Comparison of ENCODE assay signal across 21 mouse cellular contexts in the genomic region with DNA sequence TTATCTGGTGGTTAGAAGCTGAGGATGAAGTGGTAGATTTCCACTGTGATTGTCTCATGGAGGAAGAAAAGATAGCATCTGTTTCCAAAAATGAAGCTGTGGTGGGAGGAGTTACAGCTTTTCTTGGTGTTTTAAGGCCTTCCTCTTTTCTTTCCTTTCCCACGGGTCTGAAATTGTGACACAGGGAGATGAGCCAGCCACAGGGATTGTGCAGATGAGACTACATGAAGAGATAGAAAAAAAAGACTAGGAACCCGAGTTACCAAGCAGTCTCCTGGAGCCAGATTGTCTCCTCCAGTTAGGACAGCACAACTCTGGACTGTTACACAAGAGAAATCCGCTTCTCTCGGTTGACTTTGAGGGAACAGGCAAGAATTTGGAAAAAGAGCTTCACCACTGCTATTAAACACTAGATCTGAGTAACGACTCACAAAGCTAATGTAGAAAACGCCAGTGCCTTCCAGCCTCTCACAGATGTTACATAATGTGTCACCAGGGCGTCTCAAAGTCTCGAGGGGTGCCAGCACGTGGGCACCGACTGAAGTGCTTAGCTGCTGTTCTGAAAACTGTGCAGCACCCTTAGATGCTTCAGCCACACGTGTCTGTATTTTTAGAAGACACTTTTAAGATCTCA. TPM values are rescaled to one million over a fixed set of nuclear protein-coding genes. Genes with fewer than 3 reads are reported as not detected.
DNase-seq lines count a peak whose midpoint lies in the region; TF ChIP-seq lines count a peak whose summit lies in the region.
"Had no signal": no experiment of that assay in that cellular context is flagged by ENCODE, and none has a peak within 500 bp of the region (broad histone marks: within the 10 kb centered on the region; RNA-seq: fewer than 3 reads in every experiment).

No protein-coding gene starts in this region.

- TF ChIP-seq CTCF in cortical plate, adult 2 months (IDR thresholded peaks at IDR 0.05; ENCODE audit: extremely low read depth, insufficient read depth, low read length) = no peak
- no peak for TF ChIP-seq CTCF in olfactory bulb, adult 2 months (IDR thresholded peaks at IDR 0.05; ENCODE audit: insufficient read depth, low read depth, low read length)

- peak; percentile 33 for DNase-seq in cerebellum, adult 9-11 months
- DNase-seq in cerebellum, postnatal 36 days = no peak
- DNase-seq in left cerebral cortex, adult 18-20 months (ENCODE audit: low spot score in 2 of 2) = peak; percentile 42 to 69
- no peak for DNase-seq in left cerebral cortex, postnatal 10 days (ENCODE audit: extremely low spot score in 1 of 2, low spot score in 2 of 2)
- no peak for DNase-seq in kidney, postnatal 14 days
- no peak for DNase-seq in urinary bladder, postnatal 36 days (ENCODE audit: low spot score in 2 of 2)
- DNase-seq: adrenal gland, postnatal 25 days; heart, postnatal 10 days; kidney, adult 2 months; kidney, postnatal 36 days; liver, embryonic 13.5 days; thymus, adult 2 months had no signal

- intact Hi-C loops in left cerebral cortex, postnatal 10 days (cut with DNase I) = no loop called here

- H3K27ac ChIP-seq in cortical plate, adult 2 months (ENCODE audit: insufficient read depth, low read length) = peak overlapping the region; percentile 92
- H3K27ac ChIP-seq in olfactory bulb, adult 2 months (ENCODE audit: insufficient read depth, low read depth, low read length) = peak overlapping the region; percentile 87
- H3K27ac ChIP-seq: embryonic facial prominence, embryonic 12.5 days; hindbrain, embryonic 15.5 days; liver, embryonic 13.5 days had no signal

- TF ChIP-seq POLR2A in cortical plate, adult 2 months (IDR thresholded peaks at IDR 0.05; ENCODE audit: extremely low read depth, insufficient read depth, low read length) = no peak
- TF ChIP-seq POLR2A in olfactory bulb, adult 2 months (IDR thresholded peaks at IDR 0.05; ENCODE audit: insufficient read depth, low read depth, low read length) = no peak

- peaks cover 28% of the 10 kb centered on the region for H3K4me1 ChIP-seq in cortical plate, adult 2 months (ENCODE audit: control insufficient read depth, insufficient read depth, low read length)
- peaks cover 27% of the 10 kb centered on the region for H3K4me1 ChIP-seq in olfactory bulb, adult 2 months (ENCODE audit: control insufficient read depth, insufficient read depth, low read length)
- H3K4me1 ChIP-seq: liver, embryonic 13.5 days had no signal

- WGBS in olfactory bulb, adult 2 months = 13% methylated on average over 11 of the region's 11 CpGs

- no peak overlapping the region for H3K4me3 ChIP-seq in cortical plate, adult 2 months (ENCODE audit: insufficient read depth, low read length)
- H3K4me3 ChIP-seq in olfactory bulb, adult 2 months (ENCODE audit: insufficient read depth, low read depth, low read length) = no peak overlapping the region
- H3K4me3 ChIP-seq: embryonic facial prominence, embryonic 12.5 days; hindbrain, embryonic 15.5 days; liver, embryonic 13.5 days; megakaryocyte, embryonic 14.5 days had no signal

RNA-seq across cellular contexts. Expression of gene Gm21954, which starts 29.9 kb away (rescaled TPM):
- total RNA-seq in left cerebral cortex, adult 18-20 months (2021) = not detected
- not detected for total RNA-seq in left cerebral cortex, postnatal 10 days (2021)
- not detected in 2 replicates for polyA plus RNA-seq in cortical plate, adult 2 months (2012; rRNA removed)
- polyA plus RNA-seq in olfactory bulb, adult 2 months (2012; ENCODE audit: insufficient read depth, insufficient read length, low replicate concordance, missing spikeins) = not detected in 2 replicates
- total RNA-seq: adrenal gland, postnatal 25 days; heart, adult 8-10 months; heart, postnatal 10 days; neutrophil, adult 5-6 weeks had no signal
- polyA plus RNA-seq: embryonic facial prominence, embryonic 12.5 days; hindbrain, embryonic 15.5 days; kidney, adult 2 months; limb, embryonic 11.5 days; liver, embryonic 13.5 days; lung, embryonic 16.5 days; thymus, adult 2 months had no signal

Comparison
In these comparisons a context has a peak if more than half of its experiments do, and no peak if none do; other contexts are left out.
1. DNase-seq: peak in cerebellum, adult 9-11 months (single experiment) and left cerebral cortex, adult 18-20 months (2 of 2); none in cerebellum, postnatal 36 days (0 of 2), left cerebral cortex, postnatal 10 days (0 of 2), kidney, postnatal 14 days (single experiment) and urinary bladder, postnatal 36 days (0 of 2).